Mouse (Mus musculus): ENCODE measurements around the gene Sppl3.

DNA sequence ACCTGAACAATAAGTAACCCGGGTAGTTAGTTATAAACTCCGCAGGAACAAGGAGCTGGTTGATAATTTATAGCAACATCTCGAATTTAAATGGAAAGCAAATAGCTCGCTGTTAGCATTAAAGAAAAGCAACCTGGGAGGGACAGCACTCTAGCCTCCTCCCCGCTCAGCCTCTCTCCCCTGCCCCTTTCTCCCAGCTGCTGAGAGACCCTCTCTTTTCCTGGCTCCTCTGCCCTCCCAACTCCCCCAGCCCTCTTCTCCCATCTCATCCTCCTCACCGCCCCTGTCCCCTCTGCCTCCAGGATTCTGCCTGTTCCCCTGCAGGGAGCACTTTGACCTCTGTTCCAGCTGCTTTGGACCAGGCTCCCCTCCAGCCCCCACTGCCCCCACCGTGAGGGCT lies 42.3 kb upstream of the Sppl3 start:
- TF ChIP-seq CTCF (conservative IDR thresholded peaks at IDR 0.05; ENCODE audit: insufficient read depth, insufficient read length, low read depth, low read length) (no peak), POLR2A (IDR thresholded peaks at IDR 0.05; ENCODE audit: low read depth, low read length) (peak; percentile 54)
